Comparison of ENCODE assay signal across 8 mouse cellular contexts in genomic region chr17:62884129-62884506, GRCm38 (mm10). TPM values are rescaled to one million over a fixed set of nuclear protein-coding genes. Genes with fewer than 3 reads are reported as not detected.
DNase-seq lines count a peak whose midpoint lies in the region; ATAC-seq and TF ChIP-seq lines count a peak whose summit lies in the region.

No protein-coding gene starts in this region.

- peak overlapping the region; percentile 85 for H3K4me2 ChIP-seq in embryonic facial prominence, embryonic 12.5 days (replicated peaks)
- H3K4me2 ChIP-seq in limb, embryonic 14.5 days (replicated peaks; ENCODE audit: low read depth, low read length, severe bottlenecking) = peak overlapping the region; percentile 86
- H3K4me2 ChIP-seq in midbrain, embryonic 14.5 days (ENCODE audit: low read length) = peak overlapping the region; percentile 98

- H3K27me3 ChIP-seq in embryonic facial prominence, embryonic 12.5 days = no peaks in the 10 kb centered on the region
- no peaks in the 10 kb centered on the region for H3K27me3 ChIP-seq in heart, adult 2 months (ENCODE audit: control insufficient read depth, insufficient read depth, low read length)
- H3K27me3 ChIP-seq in limb, embryonic 14.5 days (ENCODE audit: control insufficient read depth, insufficient read depth, low read length) = no peaks in the 10 kb centered on the region
- H3K27me3 ChIP-seq in midbrain, embryonic 14.5 days (ENCODE audit: control insufficient read depth, insufficient read depth, low read length) = no peaks in the 10 kb centered on the region

- no peak for ATAC-seq in CD4-positive, CD25-positive, alpha-beta regulatory T cell, adult 4 months
- no peak for ATAC-seq in embryonic facial prominence, embryonic 12.5 days (ENCODE audit: insufficient number of reproducible peaks, insufficient read depth, low FRiP score, low TSS enrichment)
- peak; percentile 32; the same call in 1 of the 2 replicates for ATAC-seq in limb, embryonic 14.5 days (ENCODE audit: low FRiP score, low read depth)
- ATAC-seq in midbrain, embryonic 14.5 days (ENCODE audit: low FRiP score, low TSS enrichment) = no peak

- intact Hi-C loops in heart, adult 2 months (cut with DNase I) = loop anchor here (5.0 to 10.0 kb wide), 4 partner anchors 102 to 709 kb away; no protein-coding TSS in a partner anchor

- H3K79me2 ChIP-seq in heart, adult 2 months (replicated peaks; ENCODE audit: control insufficient read depth, insufficient read depth, low read length) = no peaks in the 10 kb centered on the region

- no peaks in the 10 kb centered on the region for H3K9me3 ChIP-seq in embryonic facial prominence, embryonic 12.5 days
- no peaks in the 10 kb centered on the region for H3K9me3 ChIP-seq in limb, embryonic 14.5 days (ENCODE audit: control insufficient read depth, low read length)
- H3K9me3 ChIP-seq in midbrain, embryonic 14.5 days (ENCODE audit: control insufficient read depth, low read length) = no peaks in the 10 kb centered on the region

- peak overlapping the region; percentile 96 for H3K4me3 ChIP-seq in embryonic facial prominence, embryonic 12.5 days
- peak overlapping the region; percentile 63 for H3K4me3 ChIP-seq in heart, adult 2 months
- H3K4me3 ChIP-seq in limb, embryonic 14.5 days (replicated peaks; ENCODE audit: low read length) = peak overlapping the region; percentile 88
- peak overlapping the region; percentile 60 for H3K4me3 ChIP-seq in midbrain, embryonic 14.5 days (replicated peaks; ENCODE audit: low read depth, low read length)

- H3K9ac ChIP-seq in embryonic facial prominence, embryonic 12.5 days = peak overlapping the region; percentile 60
- H3K9ac ChIP-seq in heart, adult 2 months (ENCODE audit: low read depth, low read length) = peak overlapping the region; percentile 66; the same call in 1 of the 2 replicates
- peak overlapping the region; percentile 92 for H3K9ac ChIP-seq in limb, embryonic 14.5 days (ENCODE audit: low read depth, low read length, severe bottlenecking)
- H3K9ac ChIP-seq in midbrain, embryonic 14.5 days (replicated peaks; ENCODE audit: low read length) = peak overlapping the region; percentile 69

- WGBS in embryonic facial prominence, embryonic 12.5 days = 0% methylated on average over 16 of the region's 16 CpGs
- WGBS in heart, adult 2 months = under 1% methylated on average over 16 of the region's 16 CpGs
- 1% methylated on average over 16 of the region's 16 CpGs for whole genome bisulfite sequencing in limb, embryonic 14.5 days
- WGBS in midbrain, embryonic 14.5 days = under 1% methylated on average over 16 of the region's 16 CpGs

- H3K4me1 ChIP-seq in embryonic facial prominence, embryonic 12.5 days = peaks cover 1% of the 10 kb centered on the region; the same call in 1 of the 2 replicates
- no peaks in the 10 kb centered on the region; the same call in 1 of the 2 replicates for H3K4me1 ChIP-seq in heart, adult 2 months (ENCODE audit: control insufficient read depth, insufficient read depth, low read length)
- peaks cover 4% of the 10 kb centered on the region; the same call in 1 of the 2 replicates for H3K4me1 ChIP-seq in limb, embryonic 14.5 days (ENCODE audit: control insufficient read depth, insufficient read depth, low read length)
- 0 out of 2 replicates have a peak, but pooled peaks cover 4% of the 10 kb centered on the region for H3K4me1 ChIP-seq in midbrain, embryonic 14.5 days (ENCODE audit: control insufficient read depth, insufficient read depth, low read length)

- peak overlapping the region; percentile 97 for H3K27ac ChIP-seq in embryonic facial prominence, embryonic 12.5 days
- H3K27ac ChIP-seq in heart, adult 2 months = peak overlapping the region; percentile 59; the same call in 1 of the 2 replicates
- H3K27ac ChIP-seq in limb, embryonic 14.5 days (replicated peaks; ENCODE audit: low read depth, low read length) = peak overlapping the region; percentile 81
- peak overlapping the region; percentile 81 for H3K27ac ChIP-seq in midbrain, embryonic 14.5 days (replicated peaks; ENCODE audit: low read depth, low read length)

- peak; percentile 74 for TF ChIP-seq EP300 in heart, adult 2 months (IDR thresholded peaks at IDR 0.05; ENCODE audit: insufficient read depth, low read depth, low read length)

- TF ChIP-seq POLR2A in heart, adult 2 months (IDR thresholded peaks at IDR 0.05; ENCODE audit: insufficient read depth, low read depth, low read length) = no peak
- TF ChIP-seq POLR2A in limb, embryonic 14.5 days (IDR thresholded peaks at IDR 0.05; ENCODE audit: borderline replicate concordance, extremely low read depth, insufficient read depth, insufficient read length) = no peak

- peak; percentile 53 for DNase-seq in CD4-positive, CD25-positive, alpha-beta regulatory T cell, adult 2 months (ENCODE audit: low read depth, low spot score)
- DNase-seq in heart, adult 2 months = peak; percentile 77 to 84
- peak; percentile 70 for DNase-seq in kidney, adult 18-20 months
- DNase-seq in limb, embryonic 14.5 days (ENCODE audit: low spot score) = peak; percentile 81
- DNase-seq in midbrain, embryonic 14.5 days = peak; percentile 95
- DNase-seq in spleen, postnatal 14 days (ENCODE audit: low spot score in 2 of 2) = peak; percentile 24 to 35

- H3K36me3 ChIP-seq in embryonic facial prominence, embryonic 12.5 days = no peaks in the 10 kb centered on the region
- no peaks in the 10 kb centered on the region for H3K36me3 ChIP-seq in heart, adult 2 months (ENCODE audit: control insufficient read depth, insufficient read depth, low read length)
- H3K36me3 ChIP-seq in limb, embryonic 14.5 days (ENCODE audit: control insufficient read depth, insufficient read depth, low read length) = no peaks in the 10 kb centered on the region
- H3K36me3 ChIP-seq in midbrain, embryonic 14.5 days (ENCODE audit: control insufficient read depth, insufficient read depth, low read length) = no peaks in the 10 kb centered on the region

- TF ChIP-seq CTCF in heart, adult 2 months (IDR thresholded peaks at IDR 0.05) = peak; percentile 98

RNA-seq across cellular contexts. Expression of gene Efna5, which starts 3.0 kb away (rescaled TPM):
- under 1 TPM in 1 of 2 experiments, not detected in 1; 0.13 TPM for polyA plus RNA-seq in CD4-positive, CD25-positive, alpha-beta regulatory T cell, adult 4 months (2017; shearing (Covaris generic))
- 72.4 and 82.6 TPM in 2 replicates for polyA plus RNA-seq in embryonic facial prominence, embryonic 12.5 days (2016; fragmentation: Nextera tagmentation; extraction: Ambion mirVana)
- total RNA-seq in heart, adult 2 months (2021) = 10 to 100 TPM; 17.5 to 24.0 TPM
- 3.9 and 5.2 TPM in 2 replicates for polyA plus RNA-seq in heart, adult 2 months (2012; rRNA removed)
- polyA plus RNA-seq in limb, embryonic 14.5 days (2012; rRNA removed) = 22.8 and 25.1 TPM in 2 replicates
- 64.8 and 78.5 TPM in 2 replicates for polyA plus RNA-seq in limb, embryonic 14.5 days (2014; fragmentation: Nextera tagmentation; extraction: Ambion mirVana)
- polyA plus RNA-seq in midbrain, embryonic 14.5 days (2014; fragmentation: Nextera tagmentation; extraction: Ambion mirVana) = 53.0 and 90.8 TPM in 2 replicates

Comparison
In these comparisons a context has a peak if more than half of its experiments do, and no peak if none do; other contexts are left out.
1. DNase-seq: peak in every context shown above with its lines; median percentile 95 in midbrain, embryonic 14.5 days; 81 in limb, embryonic 14.5 days; 80 in heart, adult 2 months; 70 in kidney, adult 18-20 months; 53 in CD4-positive, CD25-positive, alpha-beta regulatory T cell, adult 2 months; 30 in spleen, postnatal 14 days.